Comparison of ENCODE assay signal across 18 mouse cellular contexts in the genomic region with DNA sequence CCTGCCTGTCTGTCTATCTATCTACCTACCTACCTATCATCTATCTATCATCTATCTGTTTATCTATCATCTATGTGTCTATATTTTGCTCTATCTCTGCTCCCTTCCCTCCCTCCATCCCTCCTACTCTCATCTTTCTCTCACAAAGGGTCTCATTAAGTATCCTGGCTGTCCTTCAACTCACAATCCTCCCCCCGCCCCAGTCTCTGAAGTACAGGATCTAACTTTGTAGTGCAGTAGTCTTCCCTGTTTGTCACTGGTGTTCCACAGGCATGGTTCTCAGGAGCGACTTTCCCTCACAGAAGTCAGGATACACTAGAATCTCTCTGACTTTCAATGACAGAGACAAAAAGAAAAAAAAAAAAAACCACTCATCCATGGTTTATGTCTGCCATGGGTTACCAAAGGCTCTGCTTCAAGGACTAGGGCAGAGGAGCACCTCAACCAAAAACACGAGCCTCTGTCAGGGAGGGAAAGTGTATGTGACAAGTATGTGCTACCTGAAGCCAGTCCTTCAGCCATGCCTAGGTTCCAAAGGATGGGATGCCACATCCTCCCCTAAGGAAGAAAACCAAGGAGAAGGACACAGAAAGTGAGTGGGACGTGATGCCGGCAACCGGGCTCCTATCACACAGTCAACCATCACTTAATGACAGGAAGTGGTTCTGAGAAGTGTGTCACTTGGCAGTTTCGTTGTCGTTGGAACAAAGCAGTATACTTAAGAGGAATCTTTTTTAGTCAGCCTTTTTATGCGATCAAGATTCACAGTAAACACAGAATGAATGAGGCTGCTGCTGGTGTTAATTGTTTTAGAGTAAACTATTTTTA. TPM values are rescaled to one million over a fixed set of nuclear protein-coding genes. Genes with fewer than 3 reads are reported as not detected.
DNase-seq lines count a peak whose midpoint lies in the region; ATAC-seq and TF ChIP-seq lines count a peak whose summit lies in the region.
"Had no signal": no experiment of that assay in that cellular context is flagged by ENCODE, and none has a peak within 500 bp of the region (broad histone marks: within the 10 kb centered on the region; RNA-seq: fewer than 3 reads in every experiment).

No protein-coding gene starts in this region.

- TF ChIP-seq POLR2A in heart, adult 2 months (IDR thresholded peaks at IDR 0.05; ENCODE audit: insufficient read depth, low read depth, low read length): no peak

- H3K27me3 ChIP-seq in heart, adult 2 months (ENCODE audit: control insufficient read depth, insufficient read depth, low read length): no peaks in the 10 kb centered on the region
- H3K27me3 ChIP-seq: liver, embryonic 12.5 days; stomach, embryonic 15.5 days had no signal

- no peaks in the 10 kb centered on the region for H3K4me1 ChIP-seq in heart, adult 2 months (ENCODE audit: control insufficient read depth, insufficient read depth, low read length)
- H3K4me1 ChIP-seq: liver, embryonic 12.5 days had no signal

- peak; percentile 75 for DNase-seq in heart, adult 11 months
- no peak for DNase-seq in heart, adult 2 months
- DNase-seq in T-cell, adult 2 months (ENCODE audit: low spot score): peak; percentile 59
- peak; percentile 59 to 61 for DNase-seq in thymus, postnatal 10 days (ENCODE audit: low spot score in 2 of 2)
- DNase-seq in gastrocnemius, postnatal 10 days: no peak
- no peak for DNase-seq in adrenal gland, adult 2 months
- DNase-seq in kidney, postnatal 14 days: no peak
- DNase-seq: gastrocnemius, postnatal 14 days; midbrain, embryonic 14.5 days; right cerebral cortex, postnatal 25 days had no signal

- no peaks in the 10 kb centered on the region for H3K79me2 ChIP-seq in heart, adult 2 months (replicated peaks; ENCODE audit: control insufficient read depth, insufficient read depth, low read length)

- H3K4me3 ChIP-seq in heart, adult 2 months: no peak overlapping the region
- H3K4me3 ChIP-seq: layer of hippocampus, adult 2 months; left cerebral cortex, adult 2 months; liver, embryonic 12.5 days; stomach, embryonic 15.5 days had no signal

- intact Hi-C loops in heart, adult 2 months (cut with DNase I): no loop called here

- H3K9ac ChIP-seq in heart, adult 2 months (ENCODE audit: low read depth, low read length): no peak overlapping the region
- H3K9ac ChIP-seq: liver, embryonic 12.5 days; stomach, embryonic 15.5 days had no signal

- WGBS in heart, adult 2 months: 50% methylated on average over 9 of the region's 9 CpGs

- no peak overlapping the region for H3K27ac ChIP-seq in heart, adult 2 months
- H3K27ac ChIP-seq: kidney, postnatal 0 days; layer of hippocampus, adult 2 months; left cerebral cortex, adult 2 months; liver, embryonic 12.5 days; stomach, embryonic 15.5 days had no signal

- no peak for TF ChIP-seq CTCF in heart, adult 2 months (IDR thresholded peaks at IDR 0.05)

- no peaks in the 10 kb centered on the region for H3K36me3 ChIP-seq in heart, adult 2 months (ENCODE audit: control insufficient read depth, insufficient read depth, low read length)
- H3K36me3 ChIP-seq: liver, embryonic 12.5 days; stomach, embryonic 15.5 days had no signal

- peak; percentile 42 for ATAC-seq in megakaryocyte progenitor cell, adult 5-6 weeks (replicated peaks; ENCODE audit: poor library complexity)
- ATAC-seq: liver, embryonic 12.5 days; Patski had no signal

- TF ChIP-seq EP300 in heart, adult 2 months (IDR thresholded peaks at IDR 0.05; ENCODE audit: insufficient read depth, low read depth, low read length): no peak

RNA-seq across cellular contexts. Expression of a gene that starts 16.6 kb away (rescaled TPM):
- 1 to 10 TPM; 1.4 to 1.8 TPM for total RNA-seq in heart, adult 2 months (2021)
- polyA plus RNA-seq in heart, adult 2 months (2012; rRNA removed): 4.8 and 9.1 TPM in 2 replicates
- total RNA-seq in megakaryocyte progenitor cell, adult 5-6 weeks (2015): not detected in 2 replicates
- not detected in 2 replicates for total RNA-seq in megakaryocyte progenitor cell, adult 5-6 weeks (2017)
- 1 to 10 TPM; 3.1 to 3.7 TPM for total RNA-seq in gastrocnemius, postnatal 10 days (2021)
- total RNA-seq in adrenal gland, adult 2 months (2021): 10 to 100 TPM; 23.5 to 25.6 TPM
- polyA plus RNA-seq in adrenal gland, adult 2 months (2012; rRNA removed): 22.5 and 36.7 TPM in 2 replicates
- total RNA-seq: hematopoietic stem cell, adult 5-6 weeks had no signal

Comparison
In these comparisons a context has a peak if more than half of its experiments do, and no peak if none do; other contexts are left out.
1. DNase-seq: peak in heart, adult 11 months (single experiment), T-cell, adult 2 months (single experiment) and thymus, postnatal 10 days (2 of 2); none in heart, adult 2 months (0 of 2), gastrocnemius, postnatal 10 days (single experiment), adrenal gland, adult 2 months (single experiment) and kidney, postnatal 14 days (single experiment).
2. RNA of a gene that starts 16.6 kb away (total RNA-seq): 23.5 to 25.6 TPM in adrenal gland, adult 2 months; 3.1 to 3.7 TPM in gastrocnemius, postnatal 10 days, 1.4 to 1.8 TPM in heart, adult 2 months and not detected in megakaryocyte progenitor cell, adult 5-6 weeks; every median in the first group is over 4 times any median in the second.